Mouse (Mus musculus) left cerebral cortex, adult 18-20 months (tissue): ENCODE results near the gene Psg22. TPM values are rescaled to one million over a fixed set of nuclear protein-coding genes. Genes with fewer than 3 reads are reported as not detected.

Experiments used
- total RNA-seq, 2 experiments: library from RNA; stranded (reverse); gene quantifications; 2 replicates each; pipeline ENCODE4 v1.2.3; 2021

Gene Psg22
- total RNA-seq, 2 experiments from 2014 or later, result not detected

Other genes starting within 250 kb of the Psg22 start
- gene Psg26, start 233.9 kb upstream of the Psg22 start, total RNA-seq, result not detected
- gene Psg25, start 185.8 kb upstream of the Psg22 start, total RNA-seq, result not detected
- gene Psg27, start 150.8 kb upstream of the Psg22 start, total RNA-seq, result not detected
- not detected for gene Psg23, start 101.6 kb upstream of the Psg22 start, total RNA-seq
- not detected for gene Psg21, start 61.4 kb upstream of the Psg22 start, total RNA-seq
- gene Psg20, start 31.9 kb upstream of the Psg22 start, total RNA-seq, result not detected
- not detected for gene Psg19, start 80.4 kb downstream of the Psg22 start, total RNA-seq
- not detected for gene Psg17, start 103.5 kb downstream of the Psg22 start, total RNA-seq
- gene Mill2, start 121.9 kb downstream of the Psg22 start, total RNA-seq, result 1 to 10 TPM; 2.3 to 3.0 TPM
- gene Pglyrp1, start 153.2 kb downstream of the Psg22 start, total RNA-seq, result 10 to 100 TPM in 1 of 2 experiments, 1 to 10 TPM in 1; 9.5 to 19.9 TPM
- gene Ccdc61, start 192.3 kb downstream of the Psg22 start, total RNA-seq, result 10 to 100 TPM; 10.5 to 12.6 TPM
- 10 to 100 TPM; 69.9 to 70.1 TPM for gene Nova2, start 207.8 kb downstream of the Psg22 start, total RNA-seq